Mouse (Mus musculus) CD4-positive, CD25-positive, alpha-beta regulatory T cell, adult 2 months (primary cell): Measurements from ENCODE around the gene Snrpg.
A peak's percentile ranks its signal among the peaks of the same experiment; 100 is the strongest.

ENCODE experiments used
- DNase-seq: peaks from one replicate; pipeline ENCODE4 v3.0.0-alpha.2; 2012; ENCODE audit warnings: low read depth, low spot score

The Snrpg gene

DNA sequence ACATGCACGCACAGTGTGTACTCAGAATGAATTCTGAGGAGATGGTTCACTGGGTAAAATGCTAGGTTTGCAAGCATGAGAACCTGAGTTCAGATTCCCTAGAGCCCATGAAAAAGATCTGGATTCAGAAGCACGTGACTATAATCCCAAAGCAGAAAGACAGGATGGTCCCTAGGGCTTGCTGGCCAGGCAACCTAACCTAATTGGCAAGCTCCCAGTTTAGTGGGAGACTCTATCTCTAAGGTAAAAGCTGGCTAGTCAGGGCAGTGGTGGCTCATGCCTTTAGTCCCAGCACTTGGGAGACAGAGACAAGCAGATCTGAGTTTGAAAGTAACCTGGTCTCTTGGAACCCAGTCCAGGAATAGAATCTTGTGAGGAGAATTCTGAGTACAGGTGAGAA is 27.9 kb downstream of the Snrpg start:
- DNase-seq, result no peak

DNA sequence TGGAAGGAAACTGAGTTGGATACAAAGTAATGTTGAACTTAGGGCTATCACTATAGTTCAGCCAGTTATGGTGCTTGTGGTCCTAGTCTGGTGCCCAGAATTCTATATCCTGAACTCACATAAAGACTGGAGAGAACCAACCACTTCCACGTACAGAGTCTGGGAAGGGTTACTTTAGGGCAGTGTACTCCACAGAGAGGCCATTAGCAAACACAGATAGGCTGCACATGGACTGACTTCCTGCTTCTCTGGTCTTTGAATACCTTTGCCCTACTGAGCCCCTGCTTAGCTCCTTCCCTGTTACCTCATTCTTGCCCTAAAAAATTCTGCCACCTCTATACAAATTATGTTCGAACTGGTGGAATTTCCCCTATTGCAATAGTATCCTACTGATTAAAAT is 28.9 kb downstream of the Snrpg start:
- no peak for DNase-seq

DNA sequence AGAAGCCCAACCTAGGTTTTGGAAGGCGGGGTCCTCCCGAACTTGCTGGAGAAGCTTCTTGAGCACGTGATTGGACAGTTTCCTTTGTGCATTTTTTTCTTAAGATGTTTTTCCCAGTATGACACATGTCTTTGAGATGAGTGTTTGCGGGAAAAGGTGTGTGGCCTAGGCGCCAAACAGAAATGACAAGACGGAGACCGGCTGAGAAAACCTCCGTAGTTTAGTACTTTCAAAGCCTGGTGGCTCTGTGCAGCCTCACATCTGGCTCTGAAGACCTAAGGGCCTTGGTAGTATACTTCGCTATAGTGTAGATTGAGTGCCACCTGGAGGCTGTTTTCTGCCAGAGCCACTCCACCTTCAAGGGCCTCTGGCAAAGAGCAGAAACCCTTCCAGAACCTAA is 29.9 kb downstream of the Snrpg start:
- peak; percentile 89 for DNase-seq

DNA sequence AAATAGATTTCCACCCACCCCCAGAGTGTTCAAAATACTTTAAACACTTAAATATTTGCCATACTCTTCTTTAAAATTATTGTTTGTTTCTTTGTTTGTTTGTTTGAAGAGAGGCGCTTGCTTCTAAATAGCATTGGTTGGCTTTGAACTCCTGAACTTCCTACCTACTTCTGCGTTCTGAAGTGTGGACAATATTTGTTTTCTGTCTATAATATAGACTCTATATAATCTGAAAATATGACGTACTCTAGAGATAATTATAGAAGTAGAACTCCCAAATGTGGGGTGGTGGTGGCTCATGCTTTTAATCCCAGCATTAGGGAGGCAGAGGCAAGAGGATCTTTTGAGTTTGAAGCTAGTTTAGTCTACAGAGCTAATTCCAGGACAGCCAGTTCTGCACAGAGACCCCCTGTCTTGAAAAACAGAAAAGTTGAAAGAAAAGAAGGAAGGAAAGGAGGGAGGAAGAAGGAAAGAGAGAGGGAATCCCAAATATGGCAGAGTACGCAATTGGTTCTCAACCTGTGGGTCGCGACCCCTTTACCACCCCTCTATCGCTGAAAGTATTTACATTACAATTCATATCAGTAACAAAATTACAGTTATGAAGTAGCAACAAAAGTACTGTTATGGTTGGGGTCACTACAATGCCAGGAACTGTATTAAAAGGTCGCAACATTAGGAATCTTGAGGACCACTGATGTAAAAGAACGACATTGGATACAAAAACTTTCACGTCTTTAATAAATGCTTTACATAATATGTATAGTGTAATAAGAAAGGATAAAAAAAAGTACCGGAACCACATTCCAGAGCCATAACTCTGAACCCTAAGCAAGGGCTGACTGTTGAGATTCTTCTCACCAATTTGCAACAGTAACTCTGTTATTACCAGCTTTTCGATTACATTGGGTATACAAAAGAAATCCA is 31.8 kb downstream of the Snrpg start:
- DNase-seq, result no peak

DNA sequence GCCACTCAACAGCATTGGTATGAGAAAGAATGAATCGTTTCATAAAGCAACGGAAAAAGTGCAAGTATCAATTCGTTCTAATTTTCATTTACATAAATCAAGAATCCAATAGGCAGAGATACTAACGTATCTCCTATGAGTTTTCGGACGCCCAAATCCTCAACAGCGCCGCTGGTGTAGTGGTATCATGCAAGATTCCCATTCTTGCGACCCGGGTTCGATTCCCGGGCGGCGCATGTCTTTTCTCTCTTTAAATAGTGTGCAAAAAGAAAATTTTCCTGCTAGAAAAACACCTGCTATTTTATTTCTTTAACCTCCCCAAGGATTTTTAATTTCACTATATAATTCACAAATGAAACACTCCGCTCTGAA is 32.6 kb downstream of the Snrpg start:
- peak; percentile 83 for DNase-seq

DNA sequence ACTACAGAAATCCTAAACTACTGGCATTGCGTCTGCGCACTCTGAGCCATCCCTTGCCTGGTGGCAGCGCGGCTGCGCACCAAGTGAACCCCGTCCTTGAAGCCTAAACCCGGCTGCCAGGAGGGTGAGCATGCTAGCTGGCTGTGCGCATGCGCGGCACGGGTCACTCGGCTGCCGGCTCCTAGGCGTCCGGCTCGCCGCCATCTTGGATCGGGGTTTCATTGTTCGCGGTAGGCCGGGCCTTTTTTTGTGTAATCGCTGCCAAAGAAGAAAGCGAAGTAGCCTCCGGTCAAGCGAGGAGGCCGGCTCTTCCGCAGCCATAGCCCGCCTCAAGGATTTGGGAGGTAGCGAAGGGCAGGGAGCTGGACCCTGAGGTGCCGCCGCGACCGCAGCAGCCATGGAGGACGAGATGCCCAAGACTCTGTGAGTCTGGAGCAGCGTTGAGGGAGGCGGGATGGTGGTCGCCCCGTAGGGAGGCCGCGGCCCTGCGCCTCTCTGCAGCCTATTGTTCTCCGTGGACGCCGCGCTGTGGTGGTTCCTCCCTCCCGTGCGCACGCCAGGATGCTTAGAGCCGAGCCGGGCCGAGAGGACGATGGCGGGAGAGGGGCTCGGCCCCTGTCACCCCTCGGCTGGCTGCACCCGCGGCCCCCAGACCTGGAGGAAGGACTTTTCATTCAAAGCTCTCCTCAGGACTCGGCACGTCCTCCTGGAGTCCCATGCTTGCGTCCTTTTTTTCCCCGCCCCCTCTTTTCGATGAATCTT is 33.2 kb downstream of the Snrpg start, which contains the start of gene Tia1:
Gene Tia1 (plus strand): TSS at position 120 of the 762 bp plus-strand sequence.
- peak; percentile 99 for DNase-seq

DNA sequence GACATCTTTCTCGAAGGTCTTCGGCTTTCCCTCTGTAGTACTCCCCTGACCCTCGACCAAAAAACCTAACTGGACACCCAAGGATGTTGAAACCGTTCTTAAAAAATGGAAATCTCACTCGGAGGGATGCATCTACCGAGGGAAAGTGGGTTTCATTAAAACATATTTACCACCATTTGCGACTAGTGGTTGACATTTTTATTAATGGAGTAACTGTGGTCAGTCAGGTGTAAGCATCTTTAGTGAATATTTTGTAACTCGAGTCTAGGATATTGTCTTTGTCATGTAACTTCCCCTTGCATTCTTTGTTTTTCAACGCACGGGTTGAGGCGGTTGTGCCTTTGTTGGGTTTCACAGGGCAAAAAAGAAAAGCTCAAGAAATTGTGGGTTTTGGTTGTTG is 33.9 kb downstream of the Snrpg start:
- peak; percentile 19 for DNase-seq

DNA sequence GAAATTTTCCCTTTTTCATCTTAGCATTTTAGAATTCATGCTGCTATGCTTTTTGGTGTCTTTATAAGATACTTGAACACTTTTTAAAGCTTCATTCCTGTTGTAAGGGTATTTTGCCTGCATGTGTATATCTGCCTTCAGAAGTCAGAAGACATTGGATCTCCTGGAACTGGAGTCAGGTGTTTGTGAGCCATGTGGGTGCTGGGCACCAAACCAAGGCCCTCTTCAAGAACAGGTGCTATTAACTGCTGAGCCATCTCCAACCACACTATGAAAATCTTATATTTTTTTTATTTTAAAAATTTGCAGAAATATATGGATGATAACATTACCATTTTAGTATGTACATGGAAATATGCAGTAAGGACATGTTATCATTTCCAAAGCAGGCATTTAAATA is 35.2 kb downstream of the Snrpg start:
- no peak for DNase-seq

DNA sequence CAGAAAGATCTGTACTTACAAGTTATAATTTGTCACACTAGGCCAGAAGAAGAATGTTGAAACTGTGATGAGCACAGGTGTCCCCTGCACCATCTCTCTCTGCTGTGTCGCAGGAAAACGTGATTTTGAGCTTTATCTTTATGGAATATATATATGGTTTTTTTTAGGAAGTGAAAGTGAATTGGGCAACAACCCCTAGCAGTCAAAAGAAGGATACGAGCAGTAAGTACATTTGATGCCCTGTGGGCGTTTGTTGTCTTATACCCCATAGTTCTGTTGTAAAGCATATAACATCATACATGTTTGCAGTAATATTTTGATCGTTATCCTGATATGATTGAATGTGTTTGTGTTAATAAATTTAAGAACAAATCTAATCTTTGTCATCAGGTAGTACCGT is 47.6 kb downstream of the Snrpg start:
- no peak for DNase-seq

DNA sequence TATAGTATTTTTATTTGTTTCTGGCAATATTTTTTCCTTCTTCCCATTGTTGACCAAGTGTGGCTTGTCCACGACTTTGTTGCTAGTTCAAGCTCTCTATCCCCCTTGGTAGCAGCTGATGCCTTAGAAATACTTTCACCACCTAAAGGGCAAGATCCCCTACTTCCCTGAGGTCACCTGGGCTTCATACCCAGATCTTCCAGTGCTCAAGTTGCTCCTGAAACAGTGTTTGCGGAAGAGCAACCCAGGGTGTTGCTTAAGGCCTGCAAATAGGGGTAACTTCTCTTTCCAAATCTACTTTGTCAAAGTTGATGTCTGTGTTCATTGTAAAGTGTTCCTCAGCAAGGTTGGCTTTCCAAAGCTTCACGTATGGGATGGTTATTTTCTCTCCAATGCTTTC is 48.1 kb downstream of the Snrpg start:
- no peak for DNase-seq

DNA sequence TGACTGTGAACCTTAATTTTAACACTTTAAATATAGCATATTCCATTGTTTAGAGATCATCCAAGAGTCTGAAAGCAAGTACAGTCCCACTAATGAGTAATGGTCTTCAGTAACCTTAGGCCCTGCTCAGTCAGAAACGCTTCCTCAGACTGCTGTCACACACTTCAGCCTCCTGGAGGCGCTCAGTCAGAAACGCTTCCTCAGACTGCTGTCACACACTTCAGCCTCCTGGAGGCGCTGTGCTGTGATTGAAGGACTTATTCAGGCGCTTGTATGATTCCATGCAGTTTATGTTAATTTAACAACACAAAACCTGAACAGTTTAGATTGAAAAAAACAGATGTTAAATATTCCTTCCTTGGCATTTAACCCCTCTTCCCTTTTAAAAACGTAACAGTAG is 49.4 kb downstream of the Snrpg start:
- DNase-seq, result peak; percentile 66

DNA sequence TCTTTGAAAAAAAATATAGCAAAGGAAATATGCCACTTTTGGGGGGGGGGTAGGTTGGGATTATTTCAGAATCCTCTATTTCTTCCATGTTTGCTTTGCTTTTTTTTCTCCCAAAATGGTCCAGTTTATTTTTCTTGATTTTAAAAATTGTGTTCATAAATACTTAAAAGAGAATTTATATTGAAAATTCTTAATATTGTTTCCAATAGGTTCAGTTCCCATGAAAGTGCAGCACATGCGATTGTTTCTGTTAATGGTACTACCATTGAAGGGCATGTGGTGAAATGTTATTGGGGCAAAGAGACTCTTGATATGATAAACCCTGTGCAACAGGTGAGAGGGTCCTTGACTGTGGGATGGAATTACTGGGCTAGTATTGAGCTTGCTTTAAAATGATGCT is 55.3 kb downstream of the Snrpg start, which contains the start of gene Gm44790:
Gene Gm44790 (plus strand): TSS at position 301 of the 400 bp plus-strand sequence.
- no peak for DNase-seq
